Mouse (Mus musculus): ENCODE measurements at regions not wholly inside any gene's neighbourhood (a gene's known extent, or its start where the extent isn't known, plus 50 kb on each side); places are given as distances from the start of the nearest gene placed in this dataset.

GRCm38 (mm10) chr13:119079243-119079642, 349.2 kb upstream of the Paip1 start:
- DNase-seq (ENCODE audit: extremely low read depth) = no peak
- no peak overlapping the region for H3K27ac ChIP-seq (ENCODE audit: insufficient read depth, low read depth)
- dilution Hi-C loops (cut with MboI; ENCODE audit: extremely low pct_ligation_motif_present, extremely low pct_unique_long_range_greater_than_20kb, low sequenced_read_pairs) = no loop called here
- no peak overlapping the region for H3K9ac ChIP-seq (ENCODE audit: insufficient read depth, low read depth)
- no peak overlapping the region for H3K4me2 ChIP-seq (ENCODE audit: insufficient read depth, low read depth, poor library complexity, severe bottlenecking)
- H3K36me3 ChIP-seq (replicated peaks in 1 of 2; ENCODE audit: control insufficient read depth in 1 of 2, insufficient read depth in 1 of 2, low read length in 1 of 2) = no peaks in the 10 kb centered on the region
- in situ Hi-C loops (cut with MboI; ENCODE audit: low pct_ligation_motif_present, low pct_unique_long_range_greater_than_20kb, low sequenced_read_pairs) = no loop called here
- no peaks in the 10 kb centered on the region for H3K27me3 ChIP-seq (replicated peaks)
- H3K9me3 ChIP-seq (replicated peaks; ENCODE audit: low read length) = no peaks in the 10 kb centered on the region
- H3K4me3 ChIP-seq (replicated peaks in 1 of 3; ENCODE audit: low read depth in 2 of 3, low read length in 2 of 3, poor library complexity in 1 of 3) = no peak overlapping the region
- H3K4me1 ChIP-seq (ENCODE audit: control insufficient read depth in 1 of 2, insufficient read depth in 2 of 2) = no peaks in the 10 kb centered on the region
- no peak for TF ChIP-seq ZKSCAN1 (IDR thresholded peaks at IDR 0.05; ENCODE audit: borderline replicate concordance, low read depth, low read length)
- no peak for TF ChIP-seq ETS1 (conservative IDR thresholded peaks at IDR 0.05; ENCODE audit: low read depth, low read length)
- no peak for TF ChIP-seq UBTF (IDR thresholded peaks at IDR 0.05; ENCODE audit: low read depth, low read length)
- TF ChIP-seq ZNF384 (IDR thresholded peaks at IDR 0.05; ENCODE audit: low read depth, low read length) = no peak
- TF ChIP-seq JUN (IDR thresholded peaks at IDR 0.05; ENCODE audit: insufficient read depth, low read depth, low read length) = no peak
- TF ChIP-seq RAD21 (IDR thresholded peaks at IDR 0.05; ENCODE audit: low read depth, low read length) = no peak
- no peak for TF ChIP-seq CHD1 (IDR thresholded peaks at IDR 0.05; ENCODE audit: low read depth, low read length)
- TF ChIP-seq ELF1 (IDR thresholded peaks at IDR 0.05; ENCODE audit: low read depth, low read length) = no peak
- TF ChIP-seq MYC (IDR thresholded peaks at IDR 0.05; ENCODE audit: low read depth, low read length) = no peak
- TF ChIP-seq MAX (IDR thresholded peaks at IDR 0.05; ENCODE audit: low read length) = no peak
- no peak for TF ChIP-seq JUND (conservative IDR thresholded peaks at IDR 0.05; ENCODE audit: low read depth, low read length)
- no peak for TF ChIP-seq MAZ (IDR thresholded peaks at IDR 0.05; ENCODE audit: low read depth, low read length)
- no peak for TF ChIP-seq TCF12 (IDR thresholded peaks at IDR 0.05; ENCODE audit: low read depth, low read length)
- no peak for TF ChIP-seq POLR2AphosphoS2 (IDR thresholded peaks at IDR 0.05; ENCODE audit: low read depth, low read length)
- no peaks in the 10 kb centered on the region for H3K79me2 ChIP-seq (replicated peaks; ENCODE audit: control insufficient read depth, extremely low read depth, insufficient read depth, poor library complexity, severe bottlenecking)

DNA sequence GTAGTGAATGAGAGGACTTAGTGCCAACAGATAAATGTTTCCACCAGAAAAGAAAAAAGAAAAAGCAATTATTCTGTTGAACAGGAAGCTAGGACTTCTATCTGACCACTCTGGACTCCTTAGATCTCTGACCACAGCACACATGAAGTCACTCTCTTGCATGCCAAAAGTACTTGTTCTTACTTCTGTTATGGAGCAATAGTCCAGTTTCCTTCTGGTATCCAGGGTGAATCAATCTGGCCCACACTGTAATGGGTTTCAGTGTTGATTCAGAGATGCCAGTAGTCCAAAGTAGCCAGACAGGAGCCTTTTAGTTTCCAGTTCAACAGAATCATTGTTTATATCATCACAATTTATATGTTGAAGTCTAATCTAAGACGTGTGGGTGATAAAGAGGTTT, 346.7 kb upstream of the Paip1 start:
- Histone ChIP-seq H3K9me3 (replicated peaks; ENCODE audit: low read length) (no peaks in the 10 kb centered on the region), H3K27ac (ENCODE audit: insufficient read depth, low read depth) (no peak overlapping the region), H3K4me3 (replicated peaks in 1 of 3; ENCODE audit: low read depth in 2 of 3, low read length in 2 of 3, poor library complexity in 1 of 3) (no peak overlapping the region), H3K9ac (ENCODE audit: insufficient read depth, low read depth) (no peak overlapping the region), H3K27me3 (replicated peaks) (no peaks in the 10 kb centered on the region), H3K4me1 (ENCODE audit: control insufficient read depth in 1 of 2, insufficient read depth in 2 of 2) (no peaks in the 10 kb centered on the region), H3K4me2 (ENCODE audit: insufficient read depth, low read depth, poor library complexity, severe bottlenecking) (no peak overlapping the region), H3K79me2 (replicated peaks; ENCODE audit: control insufficient read depth, extremely low read depth, insufficient read depth, poor library complexity, severe bottlenecking) (no peaks in the 10 kb centered on the region), H3K36me3 (replicated peaks in 1 of 2; ENCODE audit: control insufficient read depth in 1 of 2, insufficient read depth in 1 of 2, low read length in 1 of 2) (no peaks in the 10 kb centered on the region)
- dilution Hi-C loops (cut with MboI; ENCODE audit: extremely low pct_ligation_motif_present, extremely low pct_unique_long_range_greater_than_20kb, low sequenced_read_pairs) (no loop called here), in situ Hi-C loops (cut with MboI; ENCODE audit: low pct_ligation_motif_present, low pct_unique_long_range_greater_than_20kb, low sequenced_read_pairs) (no loop called here)
- TF ChIP-seq PAX5 (IDR thresholded peaks at IDR 0.05; ENCODE audit: low read length) (no peak), ZC3H11A (IDR thresholded peaks at IDR 0.05; ENCODE audit: low read depth, low read length) (no peak), TCF12 (IDR thresholded peaks at IDR 0.05; ENCODE audit: low read depth, low read length) (no peak), NELFE (IDR thresholded peaks at IDR 0.05; ENCODE audit: low read depth, low read length) (no peak)
- no peak for DNase-seq (ENCODE audit: extremely low read depth)
